Mouse (Mus musculus): ENCODE results near the gene Cabp1.

DNA sequence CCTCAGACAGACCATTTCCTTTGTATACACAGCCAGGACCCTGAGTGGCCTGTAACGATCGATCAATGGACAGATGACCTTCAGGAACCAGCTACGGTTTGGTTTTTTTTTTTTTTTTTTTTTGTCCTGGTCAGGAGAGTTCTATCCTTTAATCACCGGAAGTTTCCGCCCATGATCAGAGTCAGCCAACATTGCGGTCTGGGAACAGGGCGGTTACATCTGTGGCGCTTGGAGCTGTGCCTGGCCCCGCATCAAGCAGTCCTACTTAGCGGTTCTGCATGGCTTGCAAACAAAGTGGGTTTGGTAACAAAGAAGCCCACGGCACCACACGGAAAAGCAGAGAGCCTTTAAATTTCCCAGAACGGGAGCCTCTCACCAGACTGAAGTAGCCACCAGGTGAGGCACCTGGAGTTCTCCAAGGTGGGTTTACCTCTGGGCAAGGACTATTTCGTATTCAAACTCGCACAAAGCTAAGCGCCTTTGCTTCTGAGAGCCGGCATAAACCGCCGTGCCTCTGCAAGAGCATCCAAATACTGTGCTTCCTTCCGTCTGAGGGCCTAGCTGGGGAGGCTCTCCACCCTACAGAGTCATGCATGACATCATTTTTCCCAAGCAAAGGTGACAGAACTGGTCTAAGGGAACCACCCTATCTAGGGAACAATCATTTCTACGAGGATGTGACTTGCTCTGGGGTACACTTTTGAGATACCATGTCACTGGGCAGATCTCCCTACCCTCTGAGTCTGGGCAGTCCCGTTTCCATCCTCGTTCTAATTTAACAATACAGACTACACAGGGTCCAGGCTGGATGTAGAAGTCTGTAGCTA is 9.8 kb upstream of the Cabp1 start:
- no peak for TF ChIP-seq GATA1 (IDR thresholded peaks at IDR 0.05; ENCODE audit: low read length)
- TF ChIP-seq TAL1 (IDR thresholded peaks at IDR 0.05; ENCODE audit: low read length) = no peak

Measured in erythroblast, embryonic 14.5 days (primary cell).